Mouse (Mus musculus) midbrain, postnatal 0 days (tissue): ENCODE results near the gene Adprm. TPM values are rescaled to one million over a fixed set of nuclear protein-coding genes. Genes with fewer than 3 reads are reported as not detected.

ENCODE experiments used
- ATAC-seq: fragments of 200-750 bp; cut with Nextera tagmentation; 2 replicates; pipeline ENCODE4 v1.8.0; 2017; ENCODE audit warnings: moderate number of reproducible peaks, mild to moderate bottlenecking, moderate TSS enrichment, moderate library complexity; ENCODE audit not compliant: low FRiP score
- DNase-seq: peaks from one replicate; pipeline ENCODE4 v3.0.0-alpha.2; 2015; ENCODE audit warnings: low spot score
- H3K27ac ChIP-seq: fragments of 300-500 bp; sonication (generic); 2 replicates; pipeline ENCODE4 v1.5.1; 2014; ENCODE audit warnings: low read depth, mild to moderate bottlenecking, low read length, mixed read lengths
- H3K27me3 ChIP-seq: fragments of 300-500 bp; sonication (generic); 2 replicates; pipeline ENCODE4 v1.6.1; 2014; ENCODE audit warnings: low read length, control low read depth, mixed read lengths; ENCODE audit not compliant: insufficient read depth
- H3K36me3 ChIP-seq: fragments of 300-500 bp; sonication (generic); 2 replicates; pipeline ENCODE4 v1.6.1; 2014; ENCODE audit warnings: low read length, control low read depth, mixed read lengths; ENCODE audit not compliant: insufficient read depth
- H3K4me1 ChIP-seq: fragments of 300-500 bp; sonication (generic); 2 replicates; pipeline ENCODE4 v1.6.1; 2014; ENCODE audit warnings: mild to moderate bottlenecking, control low read depth, antibody characterized with exemption, low read length, mixed read lengths; ENCODE audit not compliant: insufficient read depth
- H3K4me2 ChIP-seq: fragments of 300-500 bp; sonication (generic); 2 replicates; pipeline ENCODE4 v1.6.1; 2014; ENCODE audit warnings: low read depth, mild to moderate bottlenecking, low read length, mixed read lengths; ENCODE audit not compliant: poor library complexity, severe bottlenecking
- H3K4me3 ChIP-seq: fragments of 300-500 bp; sonication (generic); 2 replicates; pipeline ENCODE4 v1.5.1; 2014; ENCODE audit warnings: low read depth, mild to moderate bottlenecking, low read length, moderate library complexity
- H3K9ac ChIP-seq: fragments of 300-500 bp; sonication (generic); replicated peaks from 2 replicates; pipeline ENCODE4 v1.6.1; 2014; ENCODE audit warnings: mild to moderate bottlenecking, low read length, moderate library complexity, mixed read lengths; ENCODE audit not compliant: poor library complexity, severe bottlenecking
- H3K9me3 ChIP-seq: fragments of 300-500 bp; sonication (generic); 2 replicates; pipeline ENCODE4 v1.6.1; 2016; ENCODE audit warnings: low read length, control low read depth
- CTCF ChIP-seq: IDR thresholded peaks from 2 replicates; pipeline ENCODE4 v1.5.1; 2016; ENCODE audit warnings: antibody characterized with exemption, mild to moderate bottlenecking
- WGBS: fragments of 180-500 bp; shearing (Covaris S2); extraction: QIAGEN DNeasy Blood & Tissue Kit; methylation state at CpG from one replicate; pipeline ENCODE4 v1.1.7; 2014; 5-methylcytosine and 5-hydroxymethylcytosine counted together
- polyA plus RNA-seq: library from polyadenylated mRNA; unstranded; fragments of >200 nt; fragmentation: Nextera tagmentation; extraction: Ambion mirVana; gene quantifications from 2 replicates; pipeline ENCODE4 v1.2.1, GENCODE M21; 2015
- total RNA-seq: library from RNA; depleted of rRNA; stranded (reverse); fragments of >200 nt; gene quantifications from 2 replicates; pipeline ENCODE4 v1.2.3, GENCODE M21; 2014; rRNA removed

Gene Adprm
- total RNA-seq: 23.7 and 28.6 TPM in 2 replicates
- 25.9 and 28.1 TPM in 2 replicates for polyA plus RNA-seq

DNA sequence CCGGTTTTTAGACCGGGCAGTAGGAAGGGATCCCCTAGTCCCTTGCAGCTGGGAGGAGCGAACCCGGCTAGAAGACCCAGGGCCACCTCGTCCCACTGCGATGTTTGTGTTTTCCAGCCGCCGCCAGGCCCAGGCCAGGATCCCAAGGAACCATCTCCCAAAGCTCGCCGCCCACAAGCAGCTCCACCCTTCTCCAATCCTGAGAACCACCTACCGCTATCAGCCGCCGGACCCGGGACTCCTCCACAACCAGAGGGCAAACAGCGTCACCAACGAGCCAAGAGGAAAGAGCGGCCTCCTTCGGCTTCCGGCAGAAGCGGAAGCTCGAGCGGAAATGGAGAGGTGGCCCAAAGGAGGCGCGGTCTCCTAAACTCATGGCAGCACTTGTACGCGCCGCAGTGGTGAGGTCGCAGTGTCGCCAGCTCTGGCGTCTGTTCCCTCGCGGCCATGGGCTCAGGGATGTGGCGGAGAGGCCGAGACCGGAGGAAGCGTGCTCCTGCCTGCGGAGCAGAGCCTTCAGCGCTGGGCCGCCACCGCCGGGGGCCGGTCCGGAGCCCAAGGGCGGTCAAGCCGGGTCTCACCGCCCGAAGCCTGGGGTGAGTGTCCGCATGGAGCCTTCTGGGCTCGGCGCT is at the start of gene Adprm, which contains the start of gene Sco1:
Adprm (minus strand) TSS at position 274 of the 632 bp plus-strand sequence.
Sco1 (plus strand) TSS at position 350 of the 632 bp plus-strand sequence.
- Histone ChIP-seq H3K4me2 (peak within 1 kb of the TSS; percentile 69), H3K4me3 (peak within 1 kb of the TSS; percentile 98), H3K36me3 (peaks cover 15% of the 10 kb centered on the region), H3K27ac (peak within 1 kb of the TSS; percentile 77), H3K9me3 (no peaks in the 10 kb centered on the region), H3K4me1 (0 out of 2 replicates have a peak, but pooled peaks cover 6% of the 10 kb centered on the region), H3K9ac (peak within 1 kb of the TSS; percentile 82), H3K27me3 (no peaks in the 10 kb centered on the region)
- ATAC-seq (peak; percentile 82), DNase-seq (peak; percentile 92)
- TF ChIP-seq CTCF: peak; percentile 77
- WGBS: under 1% methylated on average over 50 of the region's 50 CpGs

DNA sequence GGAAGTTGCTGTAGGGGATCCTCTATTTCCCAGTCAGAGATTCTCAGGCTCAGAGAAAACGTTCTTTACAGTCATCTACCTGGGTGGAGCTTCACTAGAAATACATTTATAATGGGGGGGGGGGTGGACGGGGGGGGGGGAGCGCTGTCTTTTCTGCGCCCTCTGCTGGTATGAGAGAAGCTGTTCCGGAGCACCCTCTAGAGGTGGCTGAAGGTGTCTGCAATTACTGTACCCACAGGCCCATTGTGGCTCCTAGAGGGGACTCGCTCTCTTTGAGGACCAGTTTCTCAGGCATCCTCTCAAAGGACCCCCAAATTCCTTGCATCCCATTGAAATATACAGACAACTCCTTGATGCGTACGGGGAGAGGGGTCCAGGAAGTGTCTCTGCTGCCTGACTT is 49.3 kb upstream of the Adprm start:
- H3K9me3 ChIP-seq: no peaks in the 10 kb centered on the region
- no peak overlapping the region for H3K9ac ChIP-seq
- H3K4me3 ChIP-seq: no peak overlapping the region
- ATAC-seq (no peak), DNase-seq (peak; percentile 54)
- no peaks in the 10 kb centered on the region for H3K36me3 ChIP-seq
- 24% methylated on average over 7 of the region's 8 CpGs for WGBS
- H3K4me1 ChIP-seq: no peaks in the 10 kb centered on the region
- H3K27ac ChIP-seq: no peak overlapping the region
- TF ChIP-seq CTCF: peak; percentile 71
- H3K27me3 ChIP-seq: no peaks in the 10 kb centered on the region
- H3K4me2 ChIP-seq: no peak overlapping the region

- no peak overlapping the region for H3K4me3 ChIP-seq
- no peaks in the 10 kb centered on the region for H3K36me3 ChIP-seq
- no peaks in the 10 kb centered on the region for H3K27me3 ChIP-seq
- WGBS: 36% methylated on average over 6 of the region's 6 CpGs
- no peak for ATAC-seq
- no peaks in the 10 kb centered on the region for H3K4me1 ChIP-seq
- DNase-seq: peak; percentile 25
- H3K4me2 ChIP-seq: no peak overlapping the region
- no peaks in the 10 kb centered on the region for H3K9me3 ChIP-seq
- peak; percentile 64 for TF ChIP-seq CTCF
- no peak overlapping the region for H3K9ac ChIP-seq
- no peak overlapping the region for H3K27ac ChIP-seq
These were observed 47.8 kb upstream of the Adprm start for GRCm38 (mm10) chr11:67100169-67100568.

GRCm38 (mm10) chr11:67099241-67099640 is 46.8 kb upstream of the Adprm start:
- H3K36me3 ChIP-seq: no peaks in the 10 kb centered on the region
- no peak overlapping the region for H3K27ac ChIP-seq
- H3K4me3 ChIP-seq: no peak overlapping the region
- no peak overlapping the region for H3K4me2 ChIP-seq
- H3K27me3 ChIP-seq: no peaks in the 10 kb centered on the region
- H3K9me3 ChIP-seq: no peaks in the 10 kb centered on the region
- no peak for DNase-seq
- ATAC-seq: no peak
- WGBS: 93% methylated on average over 16 of the region's 16 CpGs
- H3K9ac ChIP-seq: no peak overlapping the region
- no peak for TF ChIP-seq CTCF
- no peaks in the 10 kb centered on the region for H3K4me1 ChIP-seq

DNA sequence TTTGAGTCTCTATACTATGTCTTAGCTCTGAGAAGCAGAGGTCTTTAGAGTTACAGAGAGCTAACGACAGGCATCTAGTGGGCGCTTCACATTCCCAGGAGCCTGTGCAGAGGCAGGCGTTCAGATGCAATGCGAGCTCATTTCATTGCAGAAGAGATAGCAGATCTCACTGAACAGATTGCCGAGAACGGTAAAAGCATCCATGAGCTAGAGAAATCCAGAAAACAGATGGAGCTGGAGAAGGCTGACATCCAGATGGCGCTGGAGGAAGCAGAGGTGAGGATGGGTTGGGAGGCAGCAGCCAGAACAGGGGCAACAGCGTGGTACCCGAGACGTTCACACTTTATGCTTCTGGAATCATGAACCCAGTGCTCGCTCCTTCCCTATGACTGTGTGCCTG is 46.0 kb upstream of the Adprm start:
- Histone ChIP-seq H3K27me3 (no peaks in the 10 kb centered on the region), H3K4me1 (no peaks in the 10 kb centered on the region), H3K36me3 (no peaks in the 10 kb centered on the region), H3K4me2 (no peak overlapping the region), H3K9me3 (no peaks in the 10 kb centered on the region), H3K27ac (no peak overlapping the region), H3K9ac (no peak overlapping the region), H3K4me3 (no peak overlapping the region)
- DNase-seq (no peak), ATAC-seq (no peak)
- no peak for TF ChIP-seq CTCF
- WGBS: 88% methylated on average over 11 of the region's 11 CpGs

GRCm38 (mm10) chr11:67097709-67098108 is 45.3 kb upstream of the Adprm start:
- Histone ChIP-seq H3K4me1 (no peaks in the 10 kb centered on the region), H3K9ac (no peak overlapping the region), H3K27ac (no peak overlapping the region), H3K4me3 (no peak overlapping the region), H3K27me3 (no peaks in the 10 kb centered on the region), H3K9me3 (no peaks in the 10 kb centered on the region), H3K4me2 (no peak overlapping the region), H3K36me3 (no peaks in the 10 kb centered on the region)
- TF ChIP-seq CTCF: no peak
- 94% methylated on average over 10 of the region's 10 CpGs for WGBS
- ATAC-seq: no peak
- DNase-seq: no peak
